Mouse (Mus musculus): ENCODE measurements around the gene Foxn4. TPM values are rescaled to one million over a fixed set of nuclear protein-coding genes. Genes with fewer than 3 reads are reported as not detected.

The Foxn4 gene
- polyA plus RNA-seq, 1 experiment from 2014 or later = not detected

DNA sequence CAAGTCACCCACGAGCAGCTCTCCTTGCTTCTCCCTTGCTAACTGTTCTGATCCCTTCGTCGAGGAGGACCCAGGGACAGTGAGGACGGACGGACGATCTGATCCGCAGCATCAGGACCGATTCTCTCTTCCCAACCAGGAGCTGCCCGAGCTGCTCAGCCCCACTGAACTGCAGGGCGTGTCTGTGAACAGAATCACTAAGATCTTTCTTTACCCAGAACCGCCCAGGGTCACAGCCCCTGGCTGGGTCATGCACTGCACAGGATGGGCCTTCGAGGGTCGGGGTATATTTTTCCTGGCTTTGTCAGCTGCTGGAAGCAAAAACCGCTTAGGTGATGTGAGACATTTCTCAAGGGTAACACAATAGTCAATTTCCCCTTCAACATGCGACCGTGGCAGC, 2.4 kb upstream of the Foxn4 start:
- Histone ChIP-seq H3K36me3 (no peaks in the 10 kb centered on the region), H3K9ac (replicated peaks) (no peak overlapping the region), H3K4me3 (replicated peaks) (no peak overlapping the region), H3K9me3 (no peaks in the 10 kb centered on the region), H3K27ac (no peak overlapping the region), H3K4me1 (replicated peaks) (peaks cover 24% of the 10 kb centered on the region), H3K4me2 (no peak overlapping the region), H3K27me3 (peaks cover 83% of the 10 kb centered on the region)
- 42% methylated on average over 16 of the region's 16 CpGs for WGBS
- no peak for ATAC-seq (ENCODE audit: insufficient number of reproducible peaks, insufficient read depth, low FRiP score, low TSS enrichment, low read depth)

- no peak overlapping the region for H3K27ac ChIP-seq
- ATAC-seq (ENCODE audit: insufficient number of reproducible peaks, insufficient read depth, low FRiP score, low TSS enrichment, low read depth) = no peak
- H3K9ac ChIP-seq (replicated peaks) = no peak overlapping the region
- no peaks in the 10 kb centered on the region for H3K36me3 ChIP-seq
- peaks cover 24% of the 10 kb centered on the region for H3K4me1 ChIP-seq (replicated peaks)
- peaks cover 89% of the 10 kb centered on the region for H3K27me3 ChIP-seq
- no peaks in the 10 kb centered on the region for H3K9me3 ChIP-seq
- WGBS = 26% methylated on average over 8 of the region's 8 CpGs
- H3K4me2 ChIP-seq = no peak overlapping the region
- no peak overlapping the region for H3K4me3 ChIP-seq (replicated peaks)
Observed at GRCm38 (mm10) chr5:114275339-114275738, 1.7 kb upstream of the Foxn4 start.

DNA sequence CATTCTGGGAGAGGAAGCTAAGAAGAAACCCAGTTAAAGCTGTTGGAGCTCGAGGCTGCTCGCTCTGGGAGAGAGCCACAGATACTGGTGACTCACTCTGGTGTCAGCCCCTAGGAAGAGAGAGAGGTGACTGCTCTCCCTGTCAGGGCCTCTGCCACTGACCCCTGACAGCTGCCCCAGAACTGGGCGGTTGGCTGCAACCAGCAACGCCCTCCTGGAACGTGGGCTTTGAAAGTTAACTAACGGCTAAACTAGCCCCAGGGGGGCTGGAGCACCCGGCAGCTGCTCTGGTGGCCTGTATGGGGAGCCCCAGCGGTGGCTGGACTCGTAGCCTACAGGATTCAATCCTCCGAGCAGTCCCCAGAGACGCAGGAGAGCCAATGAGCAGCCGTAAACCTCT, 3.6 kb downstream of the Foxn4 start:
- no peaks in the 10 kb centered on the region for H3K36me3 ChIP-seq
- 16% methylated on average over 12 of the region's 12 CpGs for WGBS
- H3K4me3 ChIP-seq (replicated peaks) = no peak overlapping the region
- peaks cover 69% of the 10 kb centered on the region for H3K27me3 ChIP-seq
- peak overlapping the region; percentile 10; the same call in 1 of the 2 replicates for H3K4me2 ChIP-seq
- H3K4me1 ChIP-seq (replicated peaks) = peaks cover 21% of the 10 kb centered on the region
- no peak overlapping the region for H3K27ac ChIP-seq
- H3K9ac ChIP-seq (replicated peaks) = no peak overlapping the region
- no peaks in the 10 kb centered on the region for H3K9me3 ChIP-seq
- no peak for ATAC-seq (ENCODE audit: insufficient number of reproducible peaks, insufficient read depth, low FRiP score, low TSS enrichment, low read depth)

DNA sequence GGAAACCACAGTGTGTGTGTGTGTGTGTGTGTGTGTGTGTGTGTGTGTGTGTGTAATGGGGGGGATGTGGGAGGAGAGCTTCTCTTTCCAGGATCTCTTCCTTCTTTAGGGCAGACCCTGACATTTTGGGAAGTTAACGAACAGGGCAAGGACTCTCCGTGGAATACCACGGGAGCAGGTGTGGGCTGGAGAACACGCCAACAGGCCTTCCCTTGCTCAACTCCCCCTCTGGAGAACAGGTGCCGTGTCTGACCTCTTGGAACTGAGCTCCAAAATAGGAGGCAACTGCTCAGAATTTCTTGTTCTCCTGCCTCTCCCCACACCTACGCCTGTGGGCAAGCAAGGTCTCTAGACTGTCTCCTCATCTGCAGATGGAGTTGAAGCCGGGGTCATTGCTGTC, 4.1 kb downstream of the Foxn4 start:
- WGBS = 66% methylated on average over 7 of the region's 7 CpGs
- Histone ChIP-seq H3K36me3 (no peaks in the 10 kb centered on the region), H3K4me3 (replicated peaks) (no peak overlapping the region), H3K27ac (no peak overlapping the region), H3K9me3 (no peaks in the 10 kb centered on the region), H3K4me1 (replicated peaks) (peaks cover 20% of the 10 kb centered on the region), H3K4me2 (no peak overlapping the region), H3K27me3 (peaks cover 64% of the 10 kb centered on the region), H3K9ac (replicated peaks) (no peak overlapping the region)
- ATAC-seq (ENCODE audit: insufficient number of reproducible peaks, insufficient read depth, low FRiP score, low TSS enrichment, low read depth) = no peak

DNA sequence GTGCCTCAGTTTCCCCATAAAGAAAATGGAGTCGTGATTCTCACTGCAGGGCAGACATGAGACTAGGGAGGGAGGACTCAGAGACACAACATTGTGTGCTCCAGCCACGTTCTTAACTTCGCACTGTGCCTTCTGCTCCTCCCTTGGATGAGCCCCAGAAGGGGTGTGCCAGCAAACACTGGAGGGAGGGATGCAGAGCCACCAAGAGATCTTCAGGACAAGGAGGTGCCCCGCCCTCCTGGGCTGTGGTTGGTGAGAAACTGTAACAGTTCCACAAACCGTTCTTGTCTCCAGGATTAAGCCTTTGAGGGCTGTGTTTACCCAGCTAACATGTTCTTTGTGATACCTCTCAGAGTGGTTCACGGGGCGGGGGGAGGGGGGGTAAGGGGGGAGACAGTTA, 5.0 kb downstream of the Foxn4 start:
- no peak for ATAC-seq (ENCODE audit: insufficient number of reproducible peaks, insufficient read depth, low FRiP score, low TSS enrichment, low read depth)
- peaks cover 12% of the 10 kb centered on the region for H3K4me1 ChIP-seq (replicated peaks)
- no peaks in the 10 kb centered on the region for H3K36me3 ChIP-seq
- no peak overlapping the region for H3K4me2 ChIP-seq
- peaks cover 55% of the 10 kb centered on the region for H3K27me3 ChIP-seq
- no peaks in the 10 kb centered on the region for H3K9me3 ChIP-seq
- no peak overlapping the region for H3K27ac ChIP-seq
- H3K4me3 ChIP-seq (replicated peaks) = no peak overlapping the region
- H3K9ac ChIP-seq (replicated peaks) = no peak overlapping the region
- 49% methylated on average over 7 of the region's 7 CpGs for WGBS

GRCm38 (mm10) chr5:114264791-114265190, 8.8 kb downstream of the Foxn4 start:
- Histone ChIP-seq H3K27ac (no peak overlapping the region), H3K4me3 (replicated peaks) (no peak overlapping the region), H3K9ac (replicated peaks) (no peak overlapping the region), H3K27me3 (peaks cover 17% of the 10 kb centered on the region), H3K4me2 (no peak overlapping the region), H3K9me3 (no peaks in the 10 kb centered on the region), H3K4me1 (replicated peaks) (0 out of 2 replicates have a peak, but pooled peaks cover 2% of the 10 kb centered on the region), H3K36me3 (no peaks in the 10 kb centered on the region)
- ATAC-seq (ENCODE audit: insufficient number of reproducible peaks, insufficient read depth, low FRiP score, low TSS enrichment, low read depth) = no peak
- 89% methylated on average over 8 of the region's 8 CpGs for WGBS

- H3K4me2 ChIP-seq = no peak overlapping the region
- H3K27me3 ChIP-seq = peaks cover 9% of the 10 kb centered on the region
- no peak overlapping the region for H3K27ac ChIP-seq
- no peaks in the 10 kb centered on the region for H3K9me3 ChIP-seq
- no peak overlapping the region for H3K9ac ChIP-seq (replicated peaks)
- no peaks in the 10 kb centered on the region for H3K36me3 ChIP-seq
- 0 out of 2 replicates have a peak, but pooled peaks cover 3% of the 10 kb centered on the region for H3K4me1 ChIP-seq (replicated peaks)
- 80% methylated on average over 8 of the region's 8 CpGs for WGBS
- ATAC-seq (ENCODE audit: insufficient number of reproducible peaks, insufficient read depth, low FRiP score, low TSS enrichment, low read depth) = no peak
- no peak overlapping the region for H3K4me3 ChIP-seq (replicated peaks)
Observed at GRCm38 (mm10) chr5:114264030-114264459, 9.6 kb downstream of the Foxn4 start.

GRCm38 (mm10) chr5:114261494-114261893, 12.1 kb downstream of the Foxn4 start:
- Histone ChIP-seq H3K9ac (replicated peaks) (no peak overlapping the region), H3K27me3 (peaks cover 3% of the 10 kb centered on the region; the same call in 1 of the 2 replicates), H3K4me3 (replicated peaks) (no peak overlapping the region), H3K27ac (no peak overlapping the region), H3K4me2 (no peak overlapping the region), H3K36me3 (no peaks in the 10 kb centered on the region), H3K4me1 (replicated peaks) (0 out of 2 replicates have a peak, but pooled peaks cover 3% of the 10 kb centered on the region), H3K9me3 (no peaks in the 10 kb centered on the region)
- ATAC-seq (ENCODE audit: insufficient number of reproducible peaks, insufficient read depth, low FRiP score, low TSS enrichment, low read depth) = no peak

DNA sequence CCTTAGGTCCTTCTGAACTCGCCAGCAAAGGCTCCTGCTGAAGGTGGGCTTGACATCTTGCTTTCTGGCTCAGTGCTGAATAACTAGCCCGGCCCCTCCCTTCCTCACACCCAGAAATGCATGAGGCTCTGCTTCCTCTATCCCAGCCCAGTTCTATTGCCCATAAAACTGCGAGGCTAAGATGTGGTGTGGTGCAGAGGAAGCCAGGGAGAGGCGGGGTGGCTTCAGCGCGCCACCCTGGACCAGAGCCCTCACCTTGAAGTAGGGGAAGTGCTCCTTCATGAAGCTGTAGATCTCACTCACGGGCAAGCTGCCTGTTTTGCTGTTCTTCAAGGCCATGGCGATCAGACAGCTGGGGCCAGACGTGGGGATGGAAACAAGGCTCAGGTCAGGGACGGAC, 14.1 kb downstream of the Foxn4 start:
- Histone ChIP-seq H3K9ac (replicated peaks) (no peak overlapping the region), H3K4me2 (no peak overlapping the region), H3K4me1 (replicated peaks) (0 out of 2 replicates have a peak, but pooled peaks cover 3% of the 10 kb centered on the region), H3K4me3 (replicated peaks) (no peak overlapping the region), H3K9me3 (no peaks in the 10 kb centered on the region), H3K27me3 (peaks cover 6% of the 10 kb centered on the region; the same call in 1 of the 2 replicates), H3K27ac (no peak overlapping the region), H3K36me3 (no peaks in the 10 kb centered on the region)
- ATAC-seq (ENCODE audit: insufficient number of reproducible peaks, insufficient read depth, low FRiP score, low TSS enrichment, low read depth) = no peak
- 62% methylated on average over 10 of the region's 10 CpGs for WGBS

DNA sequence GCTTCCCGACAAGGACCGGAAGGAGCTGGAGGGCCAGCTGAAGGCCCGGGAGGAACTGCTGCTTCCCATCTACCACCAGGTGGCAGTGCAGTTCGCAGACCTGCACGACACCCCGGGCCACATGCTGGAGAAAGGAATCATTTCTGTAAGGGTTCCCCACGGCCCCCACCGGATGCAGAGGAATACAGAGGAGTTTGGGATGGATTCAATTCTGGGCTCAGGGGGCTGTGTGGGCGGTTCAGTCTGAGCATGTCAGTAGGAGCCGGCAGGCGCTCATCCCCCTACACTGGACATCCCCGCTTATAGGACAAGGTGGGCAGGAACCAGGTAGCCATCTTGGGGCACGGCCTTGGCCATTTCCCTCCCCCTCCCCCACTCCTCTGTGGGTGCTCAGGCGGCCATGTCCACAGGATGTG, 25.4 kb downstream of the Foxn4 start:
- Histone ChIP-seq H3K9ac (replicated peaks) (peak overlapping the region; percentile 27; the same call in 1 of the 2 replicates), H3K4me1 (replicated peaks) (peaks cover 5% of the 10 kb centered on the region; the same call in 1 of the 2 replicates), H3K36me3 (no peaks in the 10 kb centered on the region), H3K27me3 (no peaks in the 10 kb centered on the region), H3K4me2 (peak overlapping the region; percentile 54), H3K9me3 (no peaks in the 10 kb centered on the region), H3K27ac (no peak overlapping the region), H3K4me3 (replicated peaks) (peak overlapping the region; percentile 20; the same call in 1 of the 2 replicates)
- peak; percentile 50; the same call in 1 of the 2 replicates for ATAC-seq (ENCODE audit: insufficient number of reproducible peaks, insufficient read depth, low FRiP score, low TSS enrichment, low read depth)
- WGBS = 19% methylated on average over 14 of the region's 14 CpGs

DNA sequence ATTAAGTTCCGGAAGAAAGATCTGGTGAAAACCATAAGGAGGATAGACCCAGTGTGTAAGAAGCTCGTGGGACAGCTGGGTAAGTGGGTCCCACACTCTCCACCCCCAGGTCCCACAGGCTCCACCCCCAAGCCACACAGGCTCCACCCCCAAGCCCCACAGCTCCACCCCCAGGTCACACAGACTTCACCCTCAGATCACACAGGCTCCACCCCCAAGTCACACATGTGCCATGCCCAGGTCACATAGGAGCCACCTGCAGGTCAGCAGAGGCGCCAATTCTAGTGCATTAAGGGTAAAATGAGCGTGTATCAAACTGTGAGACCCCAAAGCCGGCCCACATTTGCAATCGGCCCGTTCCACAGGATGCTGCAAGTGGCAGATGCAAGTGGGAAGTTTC, 27.1 kb downstream of the Foxn4 start:
- H3K36me3 ChIP-seq = no peaks in the 10 kb centered on the region
- H3K4me2 ChIP-seq = no peak overlapping the region
- no peak overlapping the region for H3K9ac ChIP-seq (replicated peaks)
- H3K9me3 ChIP-seq = no peaks in the 10 kb centered on the region
- H3K27ac ChIP-seq = no peak overlapping the region
- ATAC-seq (ENCODE audit: insufficient number of reproducible peaks, insufficient read depth, low FRiP score, low TSS enrichment, low read depth) = no peak
- no peak overlapping the region for H3K4me3 ChIP-seq (replicated peaks)
- H3K27me3 ChIP-seq = no peaks in the 10 kb centered on the region
- peaks cover 5% of the 10 kb centered on the region; the same call in 1 of the 2 replicates for H3K4me1 ChIP-seq (replicated peaks)
- 82% methylated on average over 7 of the region's 7 CpGs for WGBS

GRCm38 (mm10) chr5:114239737-114240136, 33.9 kb downstream of the Foxn4 start:
- Histone ChIP-seq H3K4me1 (replicated peaks) (peaks cover 8% of the 10 kb centered on the region; the same call in 1 of the 2 replicates), H3K9ac (replicated peaks) (no peak overlapping the region), H3K27ac (no peak overlapping the region), H3K9me3 (no peaks in the 10 kb centered on the region), H3K36me3 (no peaks in the 10 kb centered on the region), H3K27me3 (peaks cover 3% of the 10 kb centered on the region; the same call in 1 of the 2 replicates), H3K4me2 (no peak overlapping the region), H3K4me3 (replicated peaks) (no peak overlapping the region)
- WGBS = 49% methylated on average over 14 of the region's 14 CpGs
- no peak for ATAC-seq (ENCODE audit: insufficient number of reproducible peaks, insufficient read depth, low FRiP score, low TSS enrichment, low read depth)

Measured in limb, embryonic 12.5 days (tissue).